Mouse (Mus musculus): ENCODE data around the gene Galnt18.

GRCm38 (mm10) chr7:111676483-111676882 is 103.3 kb downstream of the Galnt18 start:
- TF ChIP-seq POLR2A (IDR thresholded peaks at IDR 0.05; ENCODE audit: borderline replicate concordance, low read depth, low read length) (no peak), CTCF (IDR thresholded peaks at IDR 0.05; ENCODE audit: low read depth, low read length) (no peak)
